Mouse (Mus musculus) cerebellum, adult 11 months (tissue): ENCODE measurements around the gene Cnn3.

Source experiments
- DNase-seq: peaks from one replicate; pipeline ENCODE4 v3.0.0; 2022

Cnn3 gene

DNA sequence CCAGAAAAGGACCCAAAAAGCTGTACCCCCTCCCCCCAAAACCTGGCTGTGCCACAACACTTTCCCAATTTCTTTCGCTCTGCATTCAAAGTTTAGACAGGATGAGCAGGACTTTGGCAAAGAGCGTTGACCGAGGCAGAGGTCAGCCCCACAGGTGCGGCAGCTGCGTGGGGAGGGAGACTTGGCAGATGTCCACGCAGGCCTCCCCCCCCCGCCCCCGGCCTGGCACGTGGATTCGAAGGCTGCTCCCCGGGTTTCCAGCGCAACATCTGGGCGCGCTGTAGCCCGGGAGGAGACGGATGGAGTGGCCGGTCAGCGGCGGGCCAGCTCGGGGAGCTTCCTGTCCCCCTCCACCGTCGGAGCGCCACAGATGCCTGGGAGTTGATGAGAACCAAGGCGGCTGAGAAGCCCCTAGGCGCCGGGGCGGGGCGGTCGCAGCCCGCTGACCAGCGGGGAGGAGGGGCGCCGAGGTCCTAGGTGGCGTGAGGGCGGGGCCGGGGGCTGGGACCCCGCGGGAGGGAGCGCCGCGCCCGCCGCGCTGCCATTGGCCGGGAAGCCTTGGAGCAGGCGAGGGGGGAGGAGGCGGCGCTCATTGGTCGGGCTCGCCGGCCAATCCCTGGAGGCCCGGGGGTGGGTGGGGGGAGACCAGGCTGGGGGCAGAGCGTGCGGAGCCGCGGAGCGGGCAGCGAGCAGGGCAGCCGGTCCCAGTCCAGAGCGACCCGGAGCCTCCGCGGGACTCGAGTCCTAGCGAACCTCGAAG, at the start of gene Cnn3:
Gene Cnn3, plus strand, starts transcription at position 637 of the 760 bp plus-strand sequence.
- peak; percentile 82 for DNase-seq

GRCm38 (mm10) chr3:121378708-121379612, 47.3 kb upstream of the Cnn3 start:
- DNase-seq, result no peak

DNA sequence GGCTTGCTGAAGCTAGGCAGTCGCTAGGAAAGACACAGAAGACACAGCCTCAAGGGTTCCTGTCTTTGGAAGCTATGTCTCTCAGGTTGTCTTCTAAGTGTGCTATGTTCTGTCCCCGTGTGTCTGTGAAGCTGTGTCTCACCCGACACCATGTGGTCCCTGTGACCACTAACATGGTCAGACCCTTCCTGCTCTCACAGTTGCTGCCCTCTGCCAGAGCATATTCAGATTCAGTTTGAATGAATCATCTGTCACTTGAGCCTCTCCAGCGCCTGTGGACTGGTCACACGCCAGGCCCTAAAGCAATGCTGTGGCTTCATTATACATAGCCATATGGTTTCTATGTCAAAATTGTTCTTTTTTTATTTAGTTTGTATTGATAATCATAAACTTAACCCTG, 46.6 kb upstream of the Cnn3 start:
- no peak for DNase-seq

DNA sequence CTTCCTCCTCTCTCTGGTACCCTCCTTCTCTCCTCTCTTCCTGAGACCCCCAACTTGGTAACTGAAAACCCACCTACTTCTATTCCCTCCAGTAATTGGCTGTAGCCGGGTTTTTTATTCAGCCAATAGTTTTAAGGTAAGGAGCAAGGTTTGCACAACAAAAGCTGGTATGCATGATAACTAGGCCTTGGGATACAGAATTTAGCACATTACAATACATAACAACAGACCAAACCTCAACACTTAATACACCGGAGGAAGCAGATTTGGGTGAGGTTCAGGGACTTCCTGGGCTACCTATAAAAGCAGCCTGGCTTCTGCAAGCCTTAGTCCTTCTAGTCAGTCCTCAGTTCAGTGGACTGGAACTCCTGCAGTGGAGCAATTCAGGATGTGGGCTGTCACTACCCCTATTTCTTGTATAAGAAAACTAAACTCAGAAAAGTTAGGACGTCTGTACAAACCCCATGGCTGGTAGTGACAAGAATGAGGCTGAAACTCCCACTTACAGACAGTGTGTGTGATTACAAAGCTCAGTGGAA, 38.8 kb upstream of the Cnn3 start:
- no peak for DNase-seq

GRCm38 (mm10) chr3:121389366-121389765, 36.9 kb upstream of the Cnn3 start:
- DNase-seq, result no peak

- no peak for DNase-seq
Observed at GRCm38 (mm10) chr3:121389860-121390530, 36.3 kb upstream of the Cnn3 start.

GRCm38 (mm10) chr3:121390724-121391123, 35.6 kb upstream of the Cnn3 start:
- DNase-seq, result no peak

GRCm38 (mm10) chr3:121395588-121396295, 30.6 kb upstream of the Cnn3 start:
- DNase-seq, result no peak

DNA sequence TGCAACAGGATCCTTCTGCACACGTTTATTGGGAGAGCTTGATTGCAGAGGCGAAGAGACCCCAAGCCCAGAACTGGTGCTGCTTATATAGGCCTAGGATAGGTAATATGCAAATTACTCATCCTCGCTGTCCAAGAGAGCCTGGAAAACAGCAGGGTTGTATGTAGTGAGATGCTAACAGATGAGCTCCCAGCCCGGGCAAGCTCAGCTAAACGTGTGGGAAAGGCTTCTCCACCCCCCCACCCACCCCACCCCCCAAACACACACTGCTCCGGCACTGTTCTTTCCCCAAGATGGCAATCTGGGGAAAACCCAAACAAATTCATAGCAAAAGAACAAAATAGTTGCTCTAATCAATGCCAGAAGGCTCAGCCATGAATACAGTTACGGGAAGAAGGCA, 29.7 kb upstream of the Cnn3 start:
- no peak for DNase-seq

GRCm38 (mm10) chr3:121397007-121397406, 29.3 kb upstream of the Cnn3 start:
- DNase-seq, result no peak

DNA sequence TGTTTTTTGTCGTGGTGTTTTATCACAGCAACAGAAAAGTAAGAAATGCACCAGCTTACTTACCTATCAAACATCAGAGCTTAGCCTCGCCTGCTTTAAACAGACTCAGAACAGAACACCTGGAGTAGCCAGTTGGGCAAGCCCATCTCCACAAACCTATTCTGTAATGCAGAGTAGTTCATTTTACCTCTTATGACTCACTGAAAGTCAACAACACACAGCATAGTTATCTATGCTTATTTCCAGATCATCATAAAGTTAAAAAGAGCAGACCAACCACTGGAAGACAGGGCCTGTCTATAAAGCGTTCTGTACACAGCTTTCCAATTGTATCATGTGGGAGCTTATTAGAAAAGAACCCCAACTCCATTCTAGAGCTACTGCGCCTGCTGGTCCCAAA, 24.9 kb upstream of the Cnn3 start:
- DNase-seq, result no peak

DNA sequence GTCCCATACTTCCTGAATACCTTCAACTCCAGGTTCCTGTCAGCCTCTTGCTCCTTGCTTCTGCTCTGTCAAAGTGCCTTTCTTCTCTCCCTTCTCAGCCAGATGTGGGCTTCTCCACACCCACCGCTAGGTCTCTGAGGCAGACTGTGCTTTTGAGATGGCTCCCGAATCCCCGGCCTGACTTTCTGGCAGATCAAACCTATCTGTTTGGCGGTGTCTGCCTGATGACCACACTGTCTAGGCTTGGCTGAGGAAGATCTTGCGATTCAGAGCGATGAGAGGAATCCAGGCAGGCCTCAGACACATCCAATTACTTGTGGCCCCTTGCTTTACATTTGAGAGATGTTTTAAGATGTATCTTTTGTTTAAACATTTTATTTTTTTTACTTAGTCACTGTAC, 24.2 kb upstream of the Cnn3 start:
- DNase-seq, result no peak

DNA sequence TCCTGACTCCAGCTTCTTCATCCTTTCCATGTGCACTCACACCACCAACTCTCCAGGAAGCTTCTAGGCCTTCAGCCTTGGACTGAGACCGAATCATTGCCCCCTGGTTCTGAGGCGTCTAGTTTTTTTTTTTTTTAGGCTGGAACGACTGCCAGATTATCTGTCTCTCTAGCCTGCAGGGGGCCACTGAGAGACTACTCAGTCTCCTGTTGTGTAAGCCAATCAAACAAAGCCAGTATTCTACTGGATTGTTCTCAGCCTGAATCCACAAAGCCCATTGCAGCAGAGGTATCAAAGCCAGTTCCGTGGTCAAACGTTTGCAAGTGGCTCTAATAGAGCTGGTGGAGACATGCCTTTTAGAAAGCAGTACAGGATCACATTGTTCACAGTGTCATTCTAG, 22.8 kb upstream of the Cnn3 start:
- no peak for DNase-seq

DNA sequence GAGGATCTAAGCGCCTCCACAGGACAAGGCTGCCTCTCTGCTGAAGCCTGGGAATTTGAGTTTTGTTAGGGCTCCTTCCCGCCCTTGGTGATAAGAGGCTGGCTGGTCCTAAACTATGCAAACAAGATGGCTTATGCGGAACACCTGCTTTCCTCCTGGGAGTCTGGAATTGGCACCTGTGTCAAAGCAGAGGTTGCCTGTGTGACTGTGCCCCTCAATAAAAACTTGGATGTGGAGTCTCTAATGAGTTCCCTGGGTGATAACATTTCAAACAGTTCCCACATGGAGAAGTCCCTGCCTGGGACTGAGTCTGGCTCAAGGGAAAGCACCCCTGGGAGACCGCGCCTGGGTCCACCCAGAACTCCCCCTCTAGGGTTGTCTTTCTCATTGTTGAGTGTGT, 21.2 kb upstream of the Cnn3 start:
- DNase-seq, result no peak

DNA sequence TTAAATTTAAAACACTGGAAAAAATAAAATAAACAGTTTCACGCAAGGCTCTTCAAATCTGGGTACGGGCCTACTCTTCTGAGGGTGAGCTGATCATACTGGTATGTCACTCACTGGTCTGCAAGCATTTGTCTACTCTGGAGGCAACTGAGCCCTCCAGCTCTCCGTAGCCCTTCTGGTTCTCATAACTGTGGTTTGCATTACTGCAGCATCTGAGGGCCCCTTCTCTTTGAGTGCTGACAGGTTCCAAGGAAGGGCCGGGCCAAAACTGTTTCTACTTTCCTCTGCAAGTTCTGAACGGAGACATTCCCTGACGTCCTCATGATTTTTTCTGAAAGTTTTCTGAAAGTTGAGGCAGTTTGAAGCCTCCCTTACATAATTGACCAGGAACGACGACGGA, 18.9 kb upstream of the Cnn3 start:
- no peak for DNase-seq

DNA sequence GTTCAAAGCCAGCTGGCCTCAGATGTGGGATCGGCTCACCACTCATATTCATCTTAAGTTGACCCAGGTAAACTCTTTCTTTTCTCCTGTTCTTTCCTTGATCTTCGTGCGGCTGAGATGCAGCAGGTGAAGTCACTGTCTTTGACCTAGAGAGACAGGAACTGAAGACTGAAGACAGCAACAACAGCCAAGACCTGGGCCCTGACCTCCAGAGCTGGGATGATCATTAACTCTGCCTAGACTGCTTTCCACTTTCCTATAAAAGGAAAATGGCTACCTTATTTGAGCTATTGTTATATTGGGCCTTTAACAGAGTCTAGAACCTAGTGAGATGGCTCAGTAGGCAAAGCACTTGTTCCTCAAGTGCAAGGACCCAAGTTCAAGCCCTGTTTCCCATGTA, 17.9 kb upstream of the Cnn3 start:
- DNase-seq, result no peak

DNA sequence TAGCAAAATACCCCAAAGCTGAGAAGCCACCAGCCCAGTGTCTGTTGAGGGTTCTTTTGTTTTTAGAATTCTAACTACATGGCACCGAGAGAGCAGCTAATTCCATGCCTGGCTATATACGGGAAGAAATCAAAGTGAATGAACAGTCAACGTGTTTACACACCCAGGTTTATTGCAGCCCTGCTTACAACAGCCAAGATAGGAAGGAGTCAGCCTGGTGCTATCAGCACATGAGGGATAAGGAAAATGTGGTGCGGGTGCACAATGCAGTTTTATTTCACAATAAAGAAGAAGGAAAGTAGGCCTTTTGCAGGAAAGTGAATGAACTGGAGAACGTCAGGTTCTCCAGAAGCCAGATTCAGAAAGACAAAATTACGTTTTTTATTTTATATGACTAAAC, 14.8 kb upstream of the Cnn3 start:
- no peak for DNase-seq

- no peak for DNase-seq
Observed at GRCm38 (mm10) chr3:121416171-121417154, 9.8 kb upstream of the Cnn3 start.

GRCm38 (mm10) chr3:121417379-121418250, 8.7 kb upstream of the Cnn3 start:
- DNase-seq, result no peak

- DNase-seq, result no peak
Observed at GRCm38 (mm10) chr3:121418251-121418601, 8.1 kb upstream of the Cnn3 start.
